Mouse (Mus musculus) lung, embryonic 16.5 days (tissue): Measurements from ENCODE around the gene Tmem270. TPM values are rescaled to one million over a fixed set of nuclear protein-coding genes. Genes with fewer than 3 reads are reported as not detected.

Experiments
- ATAC-seq: fragments of 200-750 bp; cut with Nextera tagmentation; 2 replicates; pipeline ENCODE4 v1.8.0; 2017; ENCODE audit warnings: low read depth, mild to moderate bottlenecking, moderate library complexity
- H3K27ac ChIP-seq: fragments of 300-500 bp; sonication (generic); 2 replicates; pipeline ENCODE4 v1.5.1; 2014; ENCODE audit warnings: mild to moderate bottlenecking, control low read depth, low read length
- H3K27me3 ChIP-seq: fragments of 300-500 bp; sonication (generic); 2 replicates; pipeline ENCODE4 v1.6.1; 2014; ENCODE audit warnings: low read depth, low read length, mixed read lengths; ENCODE audit not compliant: control insufficient read depth, insufficient read depth
- H3K36me3 ChIP-seq: fragments of 300-500 bp; sonication (generic); 2 replicates; pipeline ENCODE4 v1.6.1; 2014; ENCODE audit warnings: low read length; ENCODE audit not compliant: control insufficient read depth, insufficient read depth
- H3K4me1 ChIP-seq: fragments of 300-500 bp; sonication (generic); replicated peaks from 2 replicates; pipeline ENCODE4 v1.6.1; 2014; ENCODE audit warnings: low read length, mixed read lengths; ENCODE audit not compliant: control insufficient read depth, insufficient read depth
- H3K4me2 ChIP-seq: fragments of 300-500 bp; sonication (generic); 2 replicates; pipeline ENCODE4 v1.6.1; 2014; ENCODE audit warnings: low read depth, low read length, control low read depth
- H3K4me3 ChIP-seq: fragments of 300-500 bp; sonication (generic); 2 replicates; pipeline ENCODE4 v1.5.1; 2014; ENCODE audit warnings: mild to moderate bottlenecking, low read length, control low read depth
- H3K9ac ChIP-seq: fragments of 300-500 bp; sonication (generic); 2 replicates; pipeline ENCODE4 v1.6.1; 2014; ENCODE audit warnings: low read length, control low read depth
- H3K9me3 ChIP-seq: fragments of 300-500 bp; sonication (generic); 2 replicates; pipeline ENCODE4 v1.6.1; 2016; ENCODE audit warnings: low read length; ENCODE audit not compliant: control insufficient read depth
- WGBS: fragments of 180-500 bp; shearing (Covaris S2); extraction: QIAGEN DNeasy Blood & Tissue Kit; methylation state at CpG from one replicate; pipeline ENCODE4 v1.1.7; 2014; 5-methylcytosine and 5-hydroxymethylcytosine counted together
- polyA plus RNA-seq: library from polyadenylated mRNA; unstranded; fragments of >200 nt; fragmentation: Nextera tagmentation; extraction: Ambion mirVana; gene quantifications from 2 replicates; pipeline ENCODE4 v1.2.1, GENCODE M21; 2015

Tmem270 gene
- polyA plus RNA-seq, 1 experiment from 2014 or later = not detected

- Histone ChIP-seq H3K9me3 (no peaks in the 10 kb centered on the region), H3K4me2 (no peak overlapping the region), H3K4me3 (no peak overlapping the region), H3K9ac (no peak overlapping the region), H3K27ac (no peak overlapping the region), H3K27me3 (no peaks in the 10 kb centered on the region), H3K36me3 (no peaks in the 10 kb centered on the region), H3K4me1 (peaks cover 3% of the 10 kb centered on the region; the same call in 1 of the 2 replicates)
- 58% methylated on average over 16 of the region's 16 CpGs for WGBS
- ATAC-seq = peak; percentile 56
Measured at GRCm38 (mm10) chr5:134861902-134862497, 44.5 kb downstream of the Tmem270 start.

- H3K27me3 ChIP-seq = no peaks in the 10 kb centered on the region
- H3K4me3 ChIP-seq = no peak overlapping the region
- 77% methylated on average over 5 of the region's 5 CpGs for WGBS
Measured at GRCm38 (mm10) chr5:134859193-134859592, 47.3 kb downstream of the Tmem270 start.

GRCm38 (mm10) chr5:134858378-134858777, 48.2 kb downstream of the Tmem270 start:
- H3K9ac ChIP-seq = no peak overlapping the region
- no peaks in the 10 kb centered on the region for H3K9me3 ChIP-seq
- no peak overlapping the region for H3K4me3 ChIP-seq
- no peak for ATAC-seq
- H3K27me3 ChIP-seq = no peaks in the 10 kb centered on the region
- no peaks in the 10 kb centered on the region; the same call in 1 of the 2 replicates for H3K4me1 ChIP-seq
- 73% methylated on average over 10 of the region's 10 CpGs for WGBS
- no peak overlapping the region for H3K27ac ChIP-seq
- H3K4me2 ChIP-seq = no peak overlapping the region
- no peaks in the 10 kb centered on the region for H3K36me3 ChIP-seq

More at GRCm38 (mm10) chr5:134859193-134859592, 47.3 kb downstream of the Tmem270 start:
- H3K27ac ChIP-seq = no peak overlapping the region
- H3K36me3 ChIP-seq = no peaks in the 10 kb centered on the region
- H3K9me3 ChIP-seq = no peaks in the 10 kb centered on the region
- ATAC-seq = no peak
- no peak overlapping the region for H3K9ac ChIP-seq
- H3K4me2 ChIP-seq = no peak overlapping the region
- no peaks in the 10 kb centered on the region; the same call in 1 of the 2 replicates for H3K4me1 ChIP-seq

- ATAC-seq = no peak
- H3K9me3 ChIP-seq = 0 out of 2 replicates have a peak, but pooled peaks cover 2% of the 10 kb centered on the region
- H3K27ac ChIP-seq = no peak overlapping the region
- no peaks in the 10 kb centered on the region for H3K36me3 ChIP-seq
- H3K9ac ChIP-seq = no peak overlapping the region
- no peak overlapping the region for H3K4me3 ChIP-seq
- no peaks in the 10 kb centered on the region for H3K4me1 ChIP-seq
- WGBS = 76% methylated on average over 5 of the region's 5 CpGs
- H3K27me3 ChIP-seq = no peaks in the 10 kb centered on the region
- H3K4me2 ChIP-seq = no peak overlapping the region
Measured at GRCm38 (mm10) chr5:134852873-134853272, 53.7 kb downstream of the Tmem270 start.

Other genes with a start within 250 kb of the Tmem270 start
- 8.3 and 9.1 TPM in 2 replicates for gene Limk1, start 218.1 kb downstream of the Tmem270 start, polyA plus RNA-seq
- 570 and 624 TPM in 2 replicates for gene Eln, start 159.4 kb downstream of the Tmem270 start, polyA plus RNA-seq
- gene Cldn13, start 8.8 kb upstream of the Tmem270 start, polyA plus RNA-seq = 0.75 and 3.3 TPM in 2 replicates
- gene Mettl27, start 25.6 kb upstream of the Tmem270 start, polyA plus RNA-seq = 30.6 and 33.5 TPM in 2 replicates
- gene Cldn4, start 40.2 kb upstream of the Tmem270 start, polyA plus RNA-seq = 33.0 and 33.1 TPM in 2 replicates
- 328 and 355 TPM in 2 replicates for gene Cldn3, start 79.5 kb upstream of the Tmem270 start, polyA plus RNA-seq
- 73.3 and 73.4 TPM in 2 replicates for gene Abhd11, start 102.4 kb upstream of the Tmem270 start, polyA plus RNA-seq
- gene Stx1a, start 116.7 kb upstream of the Tmem270 start, polyA plus RNA-seq = 11.8 and 12.4 TPM in 2 replicates
- gene Dnajc30, start 157.5 kb upstream of the Tmem270 start, polyA plus RNA-seq = 32.2 and 32.5 TPM in 2 replicates
- gene Bud23, start 158.2 kb upstream of the Tmem270 start, polyA plus RNA-seq = 100 and 110 TPM in 2 replicates
- 4.2 and 5.3 TPM in 2 replicates for gene Vps37d, start 171.5 kb upstream of the Tmem270 start, polyA plus RNA-seq
- gene Mlxipl, start 183.2 kb upstream of the Tmem270 start, polyA plus RNA-seq = 2.4 and 3.6 TPM in 2 replicates
- 20.6 and 22.6 TPM in 2 replicates for gene Tbl2, start 242.9 kb upstream of the Tmem270 start, polyA plus RNA-seq